Mouse (Mus musculus): ENCODE data around the gene Sod1. TPM values are rescaled to one million over a fixed set of nuclear protein-coding genes. Genes with fewer than 3 reads are reported as not detected.
"Not testable (repeated sequence)": the region's sequence is repeated elsewhere in the genome, so short reads cannot be mapped to it uniquely, and the experiment has no call there.

The Sod1 gene
- polyA plus RNA-seq, 1 experiment: 794 TPM

- DNase-seq (ENCODE audit: extremely low spot score in 1 of 2, low spot score in 1 of 2): no peak
These were observed 29.5 kb downstream of the Sod1 start for GRCm38 (mm10) chr16:90250099-90250498.

- DNase-seq (ENCODE audit: extremely low spot score in 1 of 2, low spot score in 1 of 2): not testable (repeated sequence)
These were observed 30.7 kb downstream of the Sod1 start for GRCm38 (mm10) chr16:90251256-90251655.

GRCm38 (mm10) chr16:90252521-90252920 is 32.0 kb downstream of the Sod1 start:
- DNase-seq (ENCODE audit: extremely low spot score in 1 of 2, low spot score in 1 of 2): peak in 1 of 2 experiments; percentile 42

GRCm38 (mm10) chr16:90258950-90259349 is 38.4 kb downstream of the Sod1 start:
- DNase-seq (ENCODE audit: extremely low spot score in 1 of 2, low spot score in 1 of 2): no peak

GRCm38 (mm10) chr16:90259623-90260022 is 39.1 kb downstream of the Sod1 start:
- DNase-seq (ENCODE audit: extremely low spot score in 1 of 2, low spot score in 1 of 2): no peak

- no peak for DNase-seq (ENCODE audit: extremely low spot score in 1 of 2, low spot score in 1 of 2)
These were observed 39.5 kb downstream of the Sod1 start for GRCm38 (mm10) chr16:90260097-90260496.

- no peak for DNase-seq (ENCODE audit: extremely low spot score in 1 of 2, low spot score in 1 of 2)
These were observed 41.2 kb downstream of the Sod1 start for GRCm38 (mm10) chr16:90261791-90262190.

GRCm38 (mm10) chr16:90264021-90264420 is 43.5 kb downstream of the Sod1 start:
- no peak for DNase-seq (ENCODE audit: extremely low spot score in 1 of 2, low spot score in 1 of 2)

- no peak for DNase-seq (ENCODE audit: extremely low spot score in 1 of 2, low spot score in 1 of 2)
These were observed 44.6 kb downstream of the Sod1 start for GRCm38 (mm10) chr16:90265106-90265505.

- no peak for DNase-seq (ENCODE audit: extremely low spot score in 1 of 2, low spot score in 1 of 2)
These were observed 46.0 kb downstream of the Sod1 start for GRCm38 (mm10) chr16:90266581-90266980.

GRCm38 (mm10) chr16:90275521-90275920 is 55.0 kb downstream of the Sod1 start:
- no peak for DNase-seq (ENCODE audit: extremely low spot score in 1 of 2, low spot score in 1 of 2)

Other genes with a start within 250 kb of the Sod1 start
- 43.7 and 49.1 TPM in 2 replicates for gene Tiam1, start 77.0 kb upstream of the Sod1 start, polyA plus RNA-seq (2012; rRNA removed)
- 49.0 and 53.5 TPM in 2 replicates for gene Scaf4, start 63.7 kb downstream of the Sod1 start, polyA plus RNA-seq (2012; rRNA removed)
- 7.6 and 8.0 TPM in 2 replicates for gene Hunk, start 165.3 kb downstream of the Sod1 start, polyA plus RNA-seq (2012; rRNA removed)